Mouse (Mus musculus): ENCODE measurements around the gene Ppp5c.
"Not testable (repeated sequence)": the region's sequence is repeated elsewhere in the genome, so short reads cannot be mapped to it uniquely, and the experiment has no call there.

Ppp5c gene

DNA sequence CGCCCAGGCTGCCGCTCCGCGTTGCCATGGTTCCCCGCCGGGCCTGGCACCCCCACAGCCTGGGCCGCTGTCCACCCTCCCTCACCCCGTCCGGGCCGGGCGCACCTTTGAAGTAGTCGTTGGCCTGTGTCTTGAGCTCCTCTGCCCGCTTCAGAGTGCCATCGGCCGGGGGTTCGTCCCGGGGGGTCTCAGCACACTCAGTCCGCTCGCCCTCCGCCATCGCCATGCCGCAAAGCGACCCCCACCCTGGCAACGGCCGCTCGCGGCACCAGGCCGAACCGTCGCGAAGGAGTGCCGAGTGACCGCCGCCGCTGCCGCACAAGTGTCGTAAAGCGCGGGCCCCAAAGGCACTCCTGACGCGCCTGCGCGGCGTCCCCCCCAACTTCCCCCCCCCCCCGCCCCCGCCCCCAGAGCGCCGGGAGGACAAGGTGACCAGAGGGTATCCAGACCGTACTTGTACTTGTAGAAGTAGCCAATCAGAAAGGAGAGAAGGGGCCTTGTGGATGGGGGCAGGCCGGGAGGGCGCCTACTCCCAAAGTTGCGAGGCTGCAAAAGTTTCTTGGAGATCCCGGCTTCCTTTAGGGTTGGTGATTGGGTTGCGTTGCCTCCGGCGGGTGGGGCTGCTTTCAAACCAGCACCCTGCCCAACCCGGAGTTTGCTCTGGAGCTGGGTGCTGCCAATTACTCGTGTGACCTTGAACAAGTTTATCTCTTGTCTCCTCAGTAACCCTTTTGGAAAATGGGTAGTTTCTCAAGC lies at the start of gene Ppp5c:
TSS of gene Ppp5c (minus strand) at position 337 of the 756 bp plus-strand sequence.
- peak; percentile 57 for DNase-seq (ENCODE audit: low spot score)

GRCm38 (mm10) chr7:17076542-17076941 lies 48.8 kb upstream of the Ppp5c start:
- no peak for DNase-seq (ENCODE audit: low spot score)

GRCm38 (mm10) chr7:17073904-17074615 lies 46.3 kb upstream of the Ppp5c start, which contains the start of gene Psg16:
Gene Psg16 (plus strand): TSS chr7:17074040.
- DNase-seq (ENCODE audit: low spot score) = no peak

- DNase-seq (ENCODE audit: low spot score) = no peak
Observed at GRCm38 (mm10) chr7:17073513-17073903, 45.8 kb upstream of the Ppp5c start.

- DNase-seq (ENCODE audit: low spot score) = not testable (repeated sequence)
Observed at GRCm38 (mm10) chr7:17067651-17068050, 39.9 kb upstream of the Ppp5c start.

DNA sequence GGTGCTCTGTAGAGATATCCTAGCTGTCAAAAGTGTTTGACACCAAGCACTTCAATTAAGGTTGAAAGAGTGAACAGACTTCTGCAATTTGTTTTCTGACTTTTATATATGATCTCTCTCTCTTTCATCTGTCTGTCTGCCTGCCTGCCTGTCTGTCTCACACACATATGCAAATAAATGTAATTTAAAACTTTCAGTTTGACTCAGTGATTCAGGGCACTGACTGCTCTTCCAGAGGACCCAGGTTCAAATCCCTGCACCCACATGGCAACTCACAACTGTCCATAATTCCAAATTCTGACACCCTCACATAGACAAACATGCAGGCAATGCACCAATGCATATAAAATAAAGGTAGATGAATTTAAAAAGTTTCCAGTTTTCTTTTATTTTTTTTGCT lies 39.3 kb upstream of the Ppp5c start:
- DNase-seq (ENCODE audit: low spot score) = no peak

- peak; percentile 86 for DNase-seq (ENCODE audit: low spot score)
Observed at GRCm38 (mm10) chr7:17066412-17066811, 38.7 kb upstream of the Ppp5c start.

DNA sequence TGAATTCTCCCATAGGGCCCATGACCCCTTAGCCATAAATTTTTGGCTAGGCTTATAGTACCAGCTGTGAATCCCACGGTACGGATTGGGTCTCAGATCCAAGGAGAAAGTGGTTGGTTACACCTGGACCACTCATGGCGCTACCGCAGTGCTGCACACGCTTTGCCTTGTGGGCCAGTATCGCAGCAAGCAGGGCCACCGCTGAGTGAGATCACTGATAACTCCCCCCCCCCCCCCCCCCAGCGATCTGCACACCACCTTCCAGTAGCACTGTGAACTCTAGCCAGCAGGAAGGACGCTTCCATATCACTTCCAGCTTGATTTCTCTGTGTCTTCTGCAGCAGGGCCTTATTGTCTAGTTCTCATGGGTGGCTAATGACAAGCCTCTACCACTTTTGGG lies 37.9 kb upstream of the Ppp5c start:
- DNase-seq (ENCODE audit: low spot score) = no peak

GRCm38 (mm10) chr7:17062845-17063244 lies 35.1 kb upstream of the Ppp5c start:
- no peak for DNase-seq (ENCODE audit: low spot score)

- no peak for DNase-seq (ENCODE audit: low spot score)
Observed at GRCm38 (mm10) chr7:17062389-17062788, 34.7 kb upstream of the Ppp5c start, which contains the start of gene Hif3a. Gene Hif3a (minus strand): TSS chr7:17062427.

DNA sequence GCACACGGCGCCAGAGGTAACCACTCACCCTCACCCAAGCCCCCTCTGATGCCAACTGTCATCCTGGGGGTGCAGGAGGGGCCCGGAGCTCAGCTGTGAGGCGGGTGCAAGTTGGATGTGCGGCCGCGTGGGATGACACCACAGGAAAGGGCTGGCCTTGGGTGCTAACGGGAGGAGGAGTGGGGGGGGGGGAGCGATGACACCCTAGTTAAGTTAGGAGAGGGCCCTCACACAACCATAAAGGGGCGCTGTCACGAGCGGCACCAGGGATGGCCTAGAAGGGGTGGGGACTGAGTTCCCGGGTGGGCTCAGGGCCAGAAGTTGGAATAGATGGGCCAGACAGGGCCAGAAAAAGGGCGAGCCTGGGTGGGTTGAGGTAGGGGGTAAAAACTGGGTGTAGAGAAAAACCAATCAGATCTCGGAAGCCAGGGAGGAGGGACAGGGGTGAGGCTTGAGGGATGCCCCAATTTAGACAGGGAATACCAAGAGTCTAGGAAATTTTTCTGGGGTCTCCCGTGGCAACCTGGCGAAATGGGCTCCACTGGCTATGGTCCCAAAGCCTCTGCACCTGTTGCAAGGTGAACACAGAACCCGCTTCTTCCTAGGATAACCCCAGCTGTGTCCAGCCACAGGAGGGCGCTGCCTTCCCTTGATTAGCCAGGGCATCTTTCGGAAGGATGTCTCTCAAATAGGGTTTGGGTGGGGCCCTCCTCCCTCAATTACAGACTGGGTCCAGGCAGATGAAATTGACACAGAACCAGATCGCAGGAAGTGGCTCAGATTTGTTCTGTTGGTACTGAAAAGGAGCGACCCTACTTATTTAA lies 33.3 kb upstream of the Ppp5c start:
- no peak for DNase-seq (ENCODE audit: low spot score)

GRCm38 (mm10) chr7:17060031-17060781 lies 32.5 kb upstream of the Ppp5c start:
- DNase-seq (ENCODE audit: low spot score) = no peak

GRCm38 (mm10) chr7:17059463-17059844 lies 31.7 kb upstream of the Ppp5c start:
- DNase-seq (ENCODE audit: low spot score) = no peak

- no peak for DNase-seq (ENCODE audit: low spot score)
Observed at GRCm38 (mm10) chr7:17058816-17059462, 31.2 kb upstream of the Ppp5c start.

DNA sequence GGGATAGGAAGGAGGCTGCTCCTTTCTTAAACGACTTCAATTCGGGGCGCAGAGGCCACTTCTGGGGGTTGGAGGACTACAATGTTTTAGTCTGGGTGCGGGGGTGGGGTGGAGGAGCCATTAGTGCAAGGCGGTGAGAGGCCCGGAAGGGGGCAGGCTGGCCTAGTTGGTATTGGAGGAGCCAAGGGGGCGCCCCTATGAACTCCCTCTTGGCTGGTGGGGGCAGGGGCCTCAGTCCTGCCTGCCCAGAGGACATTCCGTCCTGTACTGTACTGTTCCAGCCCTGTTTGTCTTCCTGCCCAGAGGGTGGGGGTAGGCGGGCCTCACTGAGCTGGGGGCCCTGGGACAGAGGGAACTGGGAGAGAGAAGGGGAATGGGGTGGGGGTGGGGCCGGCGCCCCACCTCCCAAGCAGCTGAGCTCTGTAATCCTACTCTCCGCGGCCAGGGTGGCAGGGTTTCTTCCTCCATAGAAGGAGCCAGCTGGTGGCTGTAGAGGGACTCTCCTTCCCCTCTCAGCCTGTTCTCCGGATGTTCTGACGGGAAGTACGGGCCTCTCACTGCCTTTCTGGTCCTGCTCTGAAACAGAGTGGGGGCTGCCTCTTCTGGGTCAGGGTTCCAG lies 30.5 kb upstream of the Ppp5c start:
- DNase-seq (ENCODE audit: low spot score) = no peak

- DNase-seq (ENCODE audit: low spot score) = no peak
Observed at GRCm38 (mm10) chr7:17056601-17057523, 29.1 kb upstream of the Ppp5c start.

DNA sequence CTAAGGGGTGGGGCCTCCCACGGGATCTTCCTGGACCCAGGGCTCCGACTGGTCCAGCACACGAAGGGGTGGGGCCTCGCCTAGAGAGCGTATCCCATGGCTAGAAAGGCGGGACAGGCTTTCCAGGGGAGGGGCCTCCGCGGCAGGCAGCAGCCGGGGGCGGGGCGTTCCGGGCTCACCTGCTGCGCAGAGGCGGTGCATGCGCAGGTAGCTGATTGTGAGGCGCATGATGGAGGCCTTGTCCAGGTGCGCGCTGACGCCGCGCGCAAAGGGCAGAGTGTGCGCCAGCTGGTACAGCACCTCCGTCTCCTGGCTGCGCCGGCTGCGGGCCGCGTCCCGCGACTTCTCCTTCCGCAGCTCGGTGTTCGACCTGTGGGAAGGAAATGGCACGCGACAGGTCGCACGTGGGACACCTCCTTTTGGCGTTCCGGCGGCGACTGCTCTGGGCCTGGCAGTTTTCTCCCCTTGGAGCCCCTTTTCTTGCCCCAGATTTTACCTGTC lies 28.4 kb upstream of the Ppp5c start:
- no peak for DNase-seq (ENCODE audit: low spot score)

DNA sequence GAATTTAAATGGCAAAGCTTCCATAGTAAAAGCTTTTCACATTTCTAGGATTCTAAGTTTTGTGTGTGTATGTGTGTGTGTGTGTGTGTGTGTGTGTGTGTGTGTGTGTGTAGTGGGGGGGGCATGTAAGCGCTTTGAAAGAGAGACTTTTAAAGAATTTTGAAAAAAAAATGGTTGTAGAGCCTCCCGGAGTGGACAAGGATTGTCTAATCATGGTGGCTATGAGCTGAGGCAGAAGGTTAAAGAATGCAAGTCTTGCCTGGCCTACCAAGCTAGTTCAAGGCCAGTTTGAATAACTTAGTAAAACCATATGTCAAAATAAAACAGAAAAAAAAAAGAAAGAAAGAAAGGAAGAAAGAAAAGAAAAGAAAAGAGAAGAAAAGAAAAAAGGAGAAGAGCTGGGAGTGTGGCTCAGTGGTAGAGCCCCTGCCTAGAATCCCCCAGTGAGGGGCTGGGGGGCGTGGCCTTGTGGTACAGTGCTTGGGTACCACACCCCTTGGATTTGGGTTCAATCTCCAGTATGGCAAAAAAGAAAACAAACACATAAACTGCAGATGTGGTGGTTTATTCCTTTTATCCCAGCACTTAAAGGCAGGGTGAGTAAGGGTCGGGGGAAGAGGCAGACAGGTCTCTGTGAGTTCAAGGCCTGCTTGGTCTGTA lies 27.7 kb upstream of the Ppp5c start:
- no peak for DNase-seq (ENCODE audit: low spot score)

Measured in layer of hippocampus, adult 9-10 months (tissue).